Mouse (Mus musculus) urinary bladder, postnatal 10 days (tissue): ENCODE results near the gene Crabp2.

Experiments
- DNase-seq: peaks from one replicate; pipeline ENCODE4 v3.0.0; 2022; ENCODE audit warnings: low spot score

Gene Crabp2

GRCm38 (mm10) chr3:87958476-87958875 is 10.0 kb downstream of the Crabp2 start:
- no peak for DNase-seq

- DNase-seq, result no peak
These were observed 10.5 kb downstream of the Crabp2 start for GRCm38 (mm10) chr3:87958967-87959366.

GRCm38 (mm10) chr3:87959371-87959770 is 10.9 kb downstream of the Crabp2 start:
- DNase-seq, result no peak

- no peak for DNase-seq
These were observed 11.7 kb downstream of the Crabp2 start for GRCm38 (mm10) chr3:87960191-87960585.

- DNase-seq, result peak; percentile 53
These were observed 12.2 kb downstream of the Crabp2 start for GRCm38 (mm10) chr3:87960586-87961191.

GRCm38 (mm10) chr3:87970184-87970938 is 21.9 kb downstream of the Crabp2 start:
- DNase-seq, result no peak

GRCm38 (mm10) chr3:87970939-87971488 is 22.5 kb downstream of the Crabp2 start, which contains the start of gene Nes:
Gene Nes, plus strand, starts transcription at chr3:87971078.
- no peak for DNase-seq

GRCm38 (mm10) chr3:87971489-87972202 is 23.2 kb downstream of the Crabp2 start:
- DNase-seq, result no peak

GRCm38 (mm10) chr3:87972203-87972664 is 23.8 kb downstream of the Crabp2 start:
- no peak for DNase-seq

- DNase-seq, result no peak
These were observed 24.3 kb downstream of the Crabp2 start for GRCm38 (mm10) chr3:87972776-87973175.

GRCm38 (mm10) chr3:87973593-87974380 is 25.3 kb downstream of the Crabp2 start:
- no peak for DNase-seq

GRCm38 (mm10) chr3:87974381-87974987 is 26.0 kb downstream of the Crabp2 start:
- no peak for DNase-seq

GRCm38 (mm10) chr3:87979493-87979892 is 31.0 kb downstream of the Crabp2 start:
- no peak for DNase-seq

- DNase-seq, result no peak
These were observed 31.6 kb downstream of the Crabp2 start for GRCm38 (mm10) chr3:87980085-87980484.

GRCm38 (mm10) chr3:87980728-87981127 is 32.3 kb downstream of the Crabp2 start:
- DNase-seq, result no peak

GRCm38 (mm10) chr3:87981214-87981760 is 32.8 kb downstream of the Crabp2 start:
- no peak for DNase-seq

GRCm38 (mm10) chr3:87981894-87982835 is 33.7 kb downstream of the Crabp2 start:
- no peak for DNase-seq

- no peak for DNase-seq
These were observed 34.6 kb downstream of the Crabp2 start for GRCm38 (mm10) chr3:87982836-87983601.

- no peak for DNase-seq
These were observed 35.2 kb downstream of the Crabp2 start for GRCm38 (mm10) chr3:87983627-87984026.
